Mouse (Mus musculus) left cerebral cortex, adult 18-20 months (tissue): ENCODE measurements at regions not wholly inside any gene's neighbourhood (a gene's known extent, or its start where the extent isn't known, plus 50 kb on each side); places are given as distances from the start of the nearest gene placed in this dataset.
"Not testable (repeated sequence)": the region's sequence is repeated elsewhere in the genome, so short reads cannot be mapped to it uniquely, and the experiment has no call there.

Experiments
- DNase-seq, 2 experiments: peaks; one replicate each; pipeline ENCODE4 v3.0.0; 2021 to 2022; ENCODE audit warnings: low spot score in 2 of 2, mixed read lengths in 1 of 2

DNA sequence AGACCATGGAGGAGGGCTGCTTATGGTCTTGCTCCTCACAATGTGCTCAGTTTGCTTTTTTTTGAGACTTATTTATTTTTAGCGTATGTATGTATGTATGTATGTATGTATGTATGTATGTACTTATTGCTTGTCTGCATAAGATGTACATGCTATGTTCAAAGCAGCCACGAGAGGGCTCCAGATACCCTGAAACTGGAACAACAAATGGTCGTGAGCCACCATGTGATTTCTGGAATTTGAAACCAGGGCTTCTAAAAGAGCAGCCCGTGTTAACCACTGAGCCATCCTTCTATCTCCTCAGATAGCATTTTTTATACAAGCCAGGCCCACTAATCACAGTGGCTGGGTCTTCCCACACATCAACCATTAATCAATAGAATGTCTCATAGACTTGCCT lies 611.2 kb downstream of the 5730507C01Rik start:
- no peak for DNase-seq

DNA sequence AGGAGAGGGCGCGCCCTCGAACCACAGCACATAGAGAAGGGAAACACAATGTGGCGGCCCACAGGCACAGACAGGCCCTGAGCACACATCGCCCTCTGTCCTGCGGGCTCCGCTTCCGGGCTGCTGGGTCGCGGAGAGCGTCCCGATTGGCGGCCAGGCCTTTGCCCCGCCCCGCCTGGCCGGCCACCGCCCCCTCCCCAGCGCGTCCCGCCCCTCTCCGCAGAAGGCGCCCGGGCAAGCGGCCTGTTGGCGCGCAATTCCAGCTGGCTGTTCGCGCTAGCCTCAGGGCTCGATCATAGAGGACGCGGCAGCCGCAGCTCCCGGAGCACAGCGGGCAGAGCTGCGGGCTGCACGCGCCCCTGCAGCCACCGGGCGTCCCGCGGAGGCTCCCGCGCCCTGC lies 661.3 kb downstream of the 5730507C01Rik start:
- DNase-seq, result no peak

GRCm38 (mm10) chr12:19192396-19192795 lies 678.1 kb downstream of the 5730507C01Rik start:
- no peak for DNase-seq

GRCm38 (mm10) chr12:19193041-19193440 lies 678.7 kb downstream of the 5730507C01Rik start:
- DNase-seq, result not testable (repeated sequence)

DNA sequence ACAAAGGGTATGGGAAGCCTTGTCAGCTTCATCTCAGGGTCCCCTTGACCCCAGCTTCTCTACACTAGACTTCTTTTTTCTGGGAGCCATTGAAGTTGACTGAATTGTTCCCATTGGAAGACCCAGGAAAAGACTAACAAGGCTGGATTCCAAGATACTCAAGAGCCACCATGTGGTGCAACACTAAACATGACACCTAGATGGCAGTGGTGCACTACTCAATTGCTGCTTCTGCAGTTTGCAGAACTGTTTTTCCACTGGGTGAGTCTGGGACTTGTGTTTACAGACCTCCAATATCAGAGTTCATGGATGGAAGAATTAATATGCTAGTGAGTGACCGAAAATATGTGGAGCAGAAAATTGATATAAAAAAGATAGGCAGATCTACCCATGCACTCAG lies 709.7 kb downstream of the 5730507C01Rik start:
- DNase-seq, result not testable (repeated sequence)

DNA sequence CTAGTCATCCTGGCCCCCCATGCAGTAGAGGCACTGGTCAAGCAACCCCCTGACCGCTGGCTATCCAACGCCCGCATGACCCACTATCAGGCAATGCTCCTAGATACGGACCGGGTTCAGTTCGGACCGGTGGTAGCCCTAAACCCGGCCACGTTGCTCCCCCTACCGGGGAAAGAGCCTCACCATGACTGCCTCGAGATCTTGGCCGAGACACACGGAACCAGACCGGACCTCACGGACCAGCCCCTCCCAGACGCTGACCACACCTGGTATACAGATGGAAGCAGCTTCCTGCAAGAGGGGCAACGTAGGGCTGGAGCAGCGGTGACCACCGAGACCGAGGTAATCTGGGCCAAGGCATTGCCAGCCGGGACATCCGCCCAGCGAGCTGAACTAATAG lies 707.6 kb upstream of the Gm21863 start:
- not testable (repeated sequence) for DNase-seq

- peak; percentile 49 to 55 for DNase-seq
These were observed 665.9 kb upstream of the Gm21863 start for GRCm38 (mm10) chr12:19288271-19288890.

GRCm38 (mm10) chr12:19289038-19289437 lies 665.3 kb upstream of the Gm21863 start:
- DNase-seq, result peak in 1 of 2 experiments; percentile 1

DNA sequence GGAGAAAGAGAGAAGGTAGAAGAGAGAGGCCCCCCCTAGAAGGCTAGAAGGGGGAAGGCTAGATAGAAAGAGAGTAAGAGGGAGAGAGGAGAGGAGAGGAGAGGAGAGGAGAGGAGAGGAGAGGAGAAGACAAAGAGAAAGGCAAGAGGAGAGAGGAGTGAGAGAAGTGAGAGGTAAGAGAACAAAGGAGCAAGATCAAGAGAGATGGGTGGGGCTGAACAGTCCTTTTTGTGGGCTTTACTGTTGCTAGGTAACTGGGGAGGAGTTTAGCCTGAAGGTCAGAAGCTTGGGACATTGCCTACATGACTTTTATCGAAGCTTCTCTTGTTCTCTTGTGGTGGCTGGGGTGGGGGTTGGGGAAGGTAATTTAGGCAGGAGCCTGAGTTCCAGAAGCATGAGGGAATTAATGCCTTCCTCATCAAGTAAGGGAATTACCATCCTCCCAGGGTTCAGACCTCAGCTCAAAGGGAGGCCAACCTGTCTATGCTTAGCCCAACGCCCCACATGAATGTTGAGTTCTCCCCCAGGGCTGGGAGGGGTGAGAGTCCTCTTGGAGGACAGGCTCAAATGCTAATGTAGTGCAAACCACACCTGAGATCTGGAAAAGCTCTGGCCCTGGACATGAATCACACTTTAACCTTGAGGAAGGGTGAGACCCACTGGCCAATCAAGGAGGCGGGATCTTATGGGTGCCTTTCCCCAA lies 662.1 kb upstream of the Gm21863 start:
- DNase-seq, result not testable (repeated sequence)
